Mouse (Mus musculus) lung, adult 18-20 months (tissue): ENCODE data around the gene Marco.

Source experiments
- DNase-seq, 2 experiments: peaks; one replicate each; pipeline ENCODE4 v3.0.0; 2022; ENCODE audit warnings: mixed read lengths in 2 of 2

Gene Marco

DNA sequence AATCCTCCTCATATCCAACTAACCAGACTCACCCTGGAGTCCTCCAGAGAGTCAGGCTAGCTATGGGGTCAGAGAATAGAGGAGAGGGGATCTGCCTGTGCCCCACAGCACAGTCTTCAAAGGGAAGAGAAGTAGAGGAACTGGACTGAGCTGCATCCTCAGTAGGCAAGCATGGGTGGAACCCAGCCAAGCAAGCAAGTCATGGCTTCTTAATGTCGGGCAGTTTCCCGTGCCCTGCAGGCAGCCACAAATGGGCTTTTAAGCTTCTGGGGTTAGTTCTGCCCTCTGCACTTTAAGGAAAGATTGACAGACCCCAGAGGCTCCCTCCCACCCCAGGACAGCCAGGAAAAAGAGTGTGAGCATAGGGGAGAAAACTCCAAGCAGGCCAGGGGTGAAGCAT is 63.2 kb downstream of the Marco start:
- no peak for DNase-seq

DNA sequence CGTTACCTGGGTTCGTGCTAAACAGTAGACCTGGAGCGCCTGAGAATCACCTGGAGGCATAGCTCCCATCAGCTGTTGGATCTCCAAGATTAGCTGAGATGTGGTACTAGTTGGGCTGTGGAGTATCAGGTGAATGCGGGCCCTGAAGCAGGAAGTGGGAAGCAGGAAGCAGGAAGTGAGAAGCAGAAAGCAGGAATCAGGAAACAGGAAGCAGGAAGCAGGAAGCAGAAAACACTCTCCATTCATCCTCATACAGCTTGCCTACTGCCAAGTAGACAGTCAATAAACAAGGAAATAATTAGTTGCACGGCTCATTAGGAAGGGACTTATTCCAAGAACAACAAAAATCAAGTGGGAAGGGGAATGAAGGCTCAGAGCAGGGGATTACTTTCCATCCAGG is 69.2 kb downstream of the Marco start:
- DNase-seq, result no peak

- no peak for DNase-seq
These were observed 74.7 kb downstream of the Marco start for GRCm38 (mm10) chr1:120430171-120430570.

- DNase-seq, result no peak
These were observed 79.2 kb downstream of the Marco start for GRCm38 (mm10) chr1:120425587-120425986.
